9 mouse cellular contexts compared by ENCODE assay signal in genomic region chr6:128797185-128797905, GRCm38 (mm10). TPM values are rescaled to one million over a fixed set of nuclear protein-coding genes. Genes with fewer than 3 reads are reported as not detected.
DNase-seq lines count a peak whose midpoint lies in the region; ATAC-seq lines count a peak whose summit lies in the region.
"Had no signal": no experiment of that assay in that cellular context is flagged by ENCODE, and none has a peak within 500 bp of the region (broad histone marks: within the 10 kb centered on the region; RNA-seq: fewer than 3 reads in every experiment).

No protein-coding gene starts in this region.

- H3K27me3 ChIP-seq in heart, embryonic 14.5 days (ENCODE audit: control insufficient read depth, insufficient read depth, low read length), result no peaks in the 10 kb centered on the region
- no peaks in the 10 kb centered on the region for H3K27me3 ChIP-seq in hindbrain, embryonic 13.5 days
- H3K27me3 ChIP-seq in midbrain, embryonic 14.5 days (ENCODE audit: control insufficient read depth, insufficient read depth, low read length), result no peaks in the 10 kb centered on the region
- H3K27me3 ChIP-seq: megakaryocyte, embryonic 14.5 days had no signal

- no peak overlapping the region for H3K27ac ChIP-seq in heart, embryonic 14.5 days (replicated peaks in 1 of 2; ENCODE audit: control insufficient read depth in 1 of 2, insufficient read depth in 1 of 2, low read depth in 2 of 2, low read length in 2 of 2)
- no peak overlapping the region for H3K27ac ChIP-seq in hindbrain, embryonic 13.5 days
- no peak overlapping the region for H3K27ac ChIP-seq in midbrain, embryonic 14.5 days (replicated peaks; ENCODE audit: low read depth, low read length)

- no peak overlapping the region for H3K9ac ChIP-seq in heart, embryonic 14.5 days (ENCODE audit: low read length)
- H3K9ac ChIP-seq in hindbrain, embryonic 13.5 days, result peak overlapping the region; percentile 61; the same call in 1 of the 2 replicates
- no peak overlapping the region for H3K9ac ChIP-seq in midbrain, embryonic 14.5 days (replicated peaks; ENCODE audit: low read length)

- no peak for ATAC-seq in heart, embryonic 14.5 days (ENCODE audit: insufficient number of reproducible peaks, insufficient read depth, low FRiP score, low read depth)
- no peak for ATAC-seq in hindbrain, embryonic 13.5 days (ENCODE audit: low FRiP score)
- no peak for ATAC-seq in midbrain, embryonic 14.5 days (ENCODE audit: low FRiP score, low TSS enrichment)
- ATAC-seq in megakaryocyte-erythroid progenitor cell, adult 5-6 weeks (replicated peaks; ENCODE audit: low FRiP score, low TSS enrichment, poor library complexity, severe bottlenecking), result no peak

- intact Hi-C loops in heart, postnatal 25 days (cut with DNase I), result no loop called here

- no peak overlapping the region; a peak in 1 of 4 replicates for H3K4me3 ChIP-seq in heart, embryonic 14.5 days (ENCODE audit: control insufficient read depth in 1 of 2, insufficient read depth in 1 of 2, low read depth in 1 of 2, low read length in 2 of 2)
- peak overlapping the region; percentile 60; the same call in 1 of the 2 replicates for H3K4me3 ChIP-seq in hindbrain, embryonic 13.5 days
- peak overlapping the region; percentile 54 for H3K4me3 ChIP-seq in midbrain, embryonic 14.5 days (replicated peaks; ENCODE audit: low read depth, low read length)

- 74% methylated on average over 12 of the region's 12 CpGs for WGBS in heart, embryonic 14.5 days
- WGBS in hindbrain, embryonic 13.5 days, result 83% methylated on average over 12 of the region's 12 CpGs
- WGBS in midbrain, embryonic 14.5 days, result 80% methylated on average over 12 of the region's 12 CpGs

- no peaks in the 10 kb centered on the region for H3K36me3 ChIP-seq in heart, embryonic 14.5 days (ENCODE audit: control insufficient read depth, insufficient read depth, low read length)
- H3K36me3 ChIP-seq in hindbrain, embryonic 13.5 days, result no peaks in the 10 kb centered on the region
- H3K36me3 ChIP-seq in midbrain, embryonic 14.5 days (ENCODE audit: control insufficient read depth, insufficient read depth, low read length), result no peaks in the 10 kb centered on the region

- H3K9me3 ChIP-seq in heart, embryonic 14.5 days (ENCODE audit: control insufficient read depth, low read length), result no peaks in the 10 kb centered on the region
- H3K9me3 ChIP-seq in hindbrain, embryonic 13.5 days, result no peaks in the 10 kb centered on the region
- H3K9me3 ChIP-seq in midbrain, embryonic 14.5 days (ENCODE audit: control insufficient read depth, low read length), result no peaks in the 10 kb centered on the region
- H3K9me3 ChIP-seq: megakaryocyte, embryonic 14.5 days had no signal

- no peak for DNase-seq in heart, postnatal 25 days (ENCODE audit: low spot score)
- DNase-seq in ZHBTc4 (ENCODE audit: low read depth, low spot score), result peak; percentile 48
- no peak for DNase-seq in midbrain, embryonic 14.5 days
- DNase-seq in spleen, adult 12 weeks (ENCODE audit: low spot score), result no peak
- DNase-seq in kidney, postnatal 14 days, result no peak

- peaks cover 2 to 3% of the 10 kb centered on the region in 2 experiments; a peak in 2 of 4 replicates for H3K4me1 ChIP-seq in heart, embryonic 14.5 days (ENCODE audit: control insufficient read depth in 2 of 2, insufficient read depth in 2 of 2, low read length in 2 of 2)
- peaks cover 11% of the 10 kb centered on the region for H3K4me1 ChIP-seq in hindbrain, embryonic 13.5 days (replicated peaks)
- peaks cover 10% of the 10 kb centered on the region; the same call in 1 of the 2 replicates for H3K4me1 ChIP-seq in midbrain, embryonic 14.5 days (ENCODE audit: control insufficient read depth, insufficient read depth, low read length)

- H3K4me2 ChIP-seq in heart, embryonic 14.5 days (ENCODE audit: low read length), result peak overlapping the region; percentile 58
- peak overlapping the region; percentile 59 for H3K4me2 ChIP-seq in hindbrain, embryonic 13.5 days
- peak overlapping the region; percentile 67 for H3K4me2 ChIP-seq in midbrain, embryonic 14.5 days (ENCODE audit: low read length)

RNA-seq across cellular contexts. Expression of gene Klrb1c, which starts 8.3 kb away (rescaled TPM):
- not detected in 2 replicates for polyA plus RNA-seq in heart, embryonic 14.5 days (2014; fragmentation: Nextera tagmentation; extraction: Ambion mirVana)
- under 1 TPM in 1 of 2 experiments, not detected in 1; 0.28 TPM for total RNA-seq in heart, postnatal 25 days (2021)
- not detected in 2 replicates for polyA plus RNA-seq in hindbrain, embryonic 13.5 days (2015; fragmentation: Nextera tagmentation; extraction: Ambion mirVana)
- not detected in 2 replicates for polyA plus RNA-seq in midbrain, embryonic 14.5 days (2014; fragmentation: Nextera tagmentation; extraction: Ambion mirVana)
- total RNA-seq in megakaryocyte-erythroid progenitor cell, adult 5-6 weeks (2014; fragmentation: Nextera tagmentation), result 0.39 and 1.2 TPM in 2 replicates
- 1.3 and 14.3 TPM in 2 replicates for total RNA-seq in megakaryocyte-erythroid progenitor cell, adult 5-6 weeks (2017)

RNA-seq across cellular contexts. Expression of gene Gm44511, which starts 28.8 kb away (rescaled TPM):
- polyA plus RNA-seq in heart, embryonic 14.5 days (2014; fragmentation: Nextera tagmentation; extraction: Ambion mirVana), result not detected in 2 replicates
- not detected for total RNA-seq in heart, postnatal 25 days (2021)
- polyA plus RNA-seq in hindbrain, embryonic 13.5 days (2015; fragmentation: Nextera tagmentation; extraction: Ambion mirVana), result not detected in 2 replicates
- polyA plus RNA-seq in midbrain, embryonic 14.5 days (2014; fragmentation: Nextera tagmentation; extraction: Ambion mirVana), result not detected in 2 replicates
- total RNA-seq in megakaryocyte-erythroid progenitor cell, adult 5-6 weeks (2014; fragmentation: Nextera tagmentation), result not detected in 2 replicates
- not detected in 2 replicates for total RNA-seq in megakaryocyte-erythroid progenitor cell, adult 5-6 weeks (2017)

RNA-seq across cellular contexts. Expression of gene Klrb1b, which starts 28.8 kb away (rescaled TPM):
- not detected in 2 replicates for polyA plus RNA-seq in heart, embryonic 14.5 days (2014; fragmentation: Nextera tagmentation; extraction: Ambion mirVana)
- under 1 TPM in 1 of 2 experiments, not detected in 1; 0.10 TPM for total RNA-seq in heart, postnatal 25 days (2021)
- 0.08 TPM in 1 of 2 replicates, not detected in the other for polyA plus RNA-seq in hindbrain, embryonic 13.5 days (2015; fragmentation: Nextera tagmentation; extraction: Ambion mirVana)
- 0.09 and 0.14 TPM in 2 replicates for polyA plus RNA-seq in midbrain, embryonic 14.5 days (2014; fragmentation: Nextera tagmentation; extraction: Ambion mirVana)
- total RNA-seq in megakaryocyte-erythroid progenitor cell, adult 5-6 weeks (2014; fragmentation: Nextera tagmentation), result 0.94 TPM in 1 of 2 replicates, not detected in the other
- total RNA-seq in megakaryocyte-erythroid progenitor cell, adult 5-6 weeks (2017), result 1.8 and 5.5 TPM in 2 replicates

Comparison
In these comparisons a context has a peak if more than half of its experiments do, and no peak if none do; other contexts are left out.
1. H3K4me3 ChIP-seq: peak in hindbrain, embryonic 13.5 days (single experiment) and midbrain, embryonic 14.5 days (single experiment); none in heart, embryonic 14.5 days (0 of 2).
2. Peak in every context shown above with its lines, with median percentiles within 50 percentile points of each other: H3K4me2 ChIP-seq.